Mouse (Mus musculus): Measurements from ENCODE around the gene Rchy1.
"Not testable (repeated sequence)": the region's sequence is repeated elsewhere in the genome, so short reads cannot be mapped to it uniquely, and the experiment has no call there.

The Rchy1 gene

GRCm38 (mm10) chr5:91959986-91960385 lies 2.9 kb downstream of the Rchy1 start:
- DNase-seq: no peak

- peak in 1 of 2 experiments; percentile 45 for DNase-seq
Observed at GRCm38 (mm10) chr5:91959096-91959495, 3.8 kb downstream of the Rchy1 start.

- no peak for DNase-seq
Observed at GRCm38 (mm10) chr5:91956991-91957760, 5.7 kb downstream of the Rchy1 start.

- DNase-seq: peak; percentile 50 to 68
Observed at GRCm38 (mm10) chr5:91951404-91951803, 11.5 kb downstream of the Rchy1 start.

GRCm38 (mm10) chr5:91949441-91949840 lies 13.4 kb downstream of the Rchy1 start:
- peak in 1 of 2 experiments; percentile 15 for DNase-seq

- no peak for DNase-seq
Observed at GRCm38 (mm10) chr5:91947008-91947407, 15.9 kb downstream of the Rchy1 start.

- DNase-seq: not testable (repeated sequence)
Observed at GRCm38 (mm10) chr5:91945609-91946008, 17.3 kb downstream of the Rchy1 start.

- no peak for DNase-seq
Observed at GRCm38 (mm10) chr5:91913231-91913630, 49.6 kb downstream of the Rchy1 start.

- DNase-seq: peak; percentile 11 to 14
Observed at GRCm38 (mm10) chr5:91911384-91912106, 51.3 kb downstream of the Rchy1 start.

- no peak for DNase-seq
Observed at GRCm38 (mm10) chr5:91910616-91911015, 52.3 kb downstream of the Rchy1 start.

- peak; percentile 74 to 84 for DNase-seq
Observed at GRCm38 (mm10) chr5:91909010-91909620, 53.8 kb downstream of the Rchy1 start.
